Mouse (Mus musculus) intestine, embryonic 16.5 days (tissue): ENCODE measurements at regions not wholly inside any gene's neighbourhood (a gene's known extent, or its start where the extent isn't known, plus 50 kb on each side); places are given as distances from the start of the nearest gene placed in this dataset.

Experiments used
- ATAC-seq: fragments of 200-750 bp; cut with Nextera tagmentation; 2 replicates; pipeline ENCODE4 v1.8.0; 2017; ENCODE audit warnings: moderate TSS enrichment, moderate library complexity
- H3K27ac ChIP-seq: fragments of 300-500 bp; sonication (generic); 2 replicates; pipeline ENCODE4 v1.5.1; 2014; ENCODE audit warnings: mild to moderate bottlenecking, low read length
- H3K27me3 ChIP-seq: fragments of 300-500 bp; sonication (generic); replicated peaks from 2 replicates; pipeline ENCODE4 v1.6.1; 2014; ENCODE audit warnings: low read length, control low read depth, mixed read lengths; ENCODE audit not compliant: control insufficient read depth, insufficient read depth
- H3K36me3 ChIP-seq: fragments of 300-500 bp; sonication (generic); 2 replicates; pipeline ENCODE4 v1.6.1; 2014; ENCODE audit warnings: low read length, control low read depth; ENCODE audit not compliant: control insufficient read depth, insufficient read depth
- H3K4me1 ChIP-seq: fragments of 300-500 bp; sonication (generic); 2 replicates; pipeline ENCODE4 v1.6.1; 2014; ENCODE audit warnings: low read length, control low read depth, mixed read lengths; ENCODE audit not compliant: control insufficient read depth, insufficient read depth
- H3K4me2 ChIP-seq: fragments of 300-500 bp; sonication (generic); 2 replicates; pipeline ENCODE4 v1.6.1; 2014; ENCODE audit warnings: low read depth, low read length, control low read depth
- H3K4me3 ChIP-seq: fragments of 300-500 bp; sonication (generic); 2 replicates; pipeline ENCODE4 v1.5.1; 2014; ENCODE audit warnings: mild to moderate bottlenecking, low read length
- H3K9ac ChIP-seq: fragments of 300-500 bp; sonication (generic); 2 replicates; pipeline ENCODE4 v1.6.1; 2014; ENCODE audit warnings: low read depth, low read length
- H3K9me3 ChIP-seq: fragments of 300-500 bp; sonication (generic); 2 replicates; pipeline ENCODE4 v1.6.1; 2016; ENCODE audit warnings: low read length, control low read depth; ENCODE audit not compliant: control insufficient read depth
- WGBS: fragments of 180-500 bp; shearing (Covaris S2); extraction: QIAGEN DNeasy Blood & Tissue Kit; methylation state at CpG from one replicate; pipeline ENCODE4 v1.1.7; 2014; 5-methylcytosine and 5-hydroxymethylcytosine counted together

DNA sequence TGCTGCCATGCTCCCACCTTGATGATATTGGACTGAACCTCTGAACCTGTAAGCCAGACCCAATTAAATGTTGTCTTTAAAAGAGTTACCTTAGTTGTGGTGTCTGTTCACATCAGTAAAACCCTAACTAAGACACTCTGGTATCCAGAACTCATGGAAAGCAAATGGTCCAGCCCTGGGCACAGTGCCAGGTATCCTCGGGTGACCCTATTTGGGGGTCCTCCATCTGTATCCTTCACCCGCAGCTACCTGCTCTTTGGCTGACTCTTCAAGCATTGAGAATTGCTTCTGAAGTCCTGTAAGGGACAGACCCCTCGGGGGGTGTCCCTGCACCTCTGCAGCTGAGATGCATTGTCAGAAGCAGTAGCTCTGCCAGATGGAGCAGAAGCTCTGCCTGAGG is 102.4 kb downstream of the Gadd45g start:
- H3K4me2 ChIP-seq: no peak overlapping the region
- H3K4me1 ChIP-seq: peaks cover 8% of the 10 kb centered on the region; the same call in 1 of the 2 replicates
- ATAC-seq: no peak
- WGBS: 85% methylated on average over 3 of the region's 3 CpGs
- H3K4me3 ChIP-seq: no peak overlapping the region
- H3K27ac ChIP-seq: no peak overlapping the region
- no peaks in the 10 kb centered on the region for H3K27me3 ChIP-seq
- H3K36me3 ChIP-seq: no peaks in the 10 kb centered on the region
- H3K9me3 ChIP-seq: no peaks in the 10 kb centered on the region
- H3K9ac ChIP-seq: no peak overlapping the region

DNA sequence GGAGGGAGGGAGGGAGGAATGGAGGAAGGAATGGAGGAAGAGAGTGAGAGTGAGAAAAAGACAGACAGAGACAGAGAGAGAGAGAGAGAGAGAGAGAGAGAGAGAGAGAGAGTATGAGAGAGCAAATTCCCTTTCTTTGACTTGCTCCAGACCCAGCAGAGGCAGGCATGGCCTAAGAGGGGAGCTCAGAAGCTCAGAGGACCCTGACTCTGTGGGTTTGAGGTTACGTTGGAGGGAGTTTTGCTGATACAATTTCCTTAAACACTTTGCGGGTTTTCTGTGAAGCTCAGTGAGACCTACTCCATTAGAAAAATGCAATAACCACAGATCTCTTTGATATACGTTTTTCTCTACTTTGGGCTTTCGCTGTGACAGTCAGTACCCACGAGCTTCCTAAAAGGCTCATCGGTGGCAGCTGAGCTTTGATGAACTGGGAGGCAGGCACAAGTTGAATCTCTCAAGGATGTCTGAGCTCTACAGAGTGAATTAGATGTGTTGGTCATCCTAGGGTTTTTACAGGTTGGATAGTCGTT is 105.1 kb downstream of the Gadd45g start:
- Histone ChIP-seq H3K27ac (no peak overlapping the region), H3K36me3 (no peaks in the 10 kb centered on the region), H3K4me2 (no peak overlapping the region), H3K9me3 (no peaks in the 10 kb centered on the region), H3K4me1 (no peaks in the 10 kb centered on the region), H3K27me3 (no peaks in the 10 kb centered on the region), H3K4me3 (no peak overlapping the region), H3K9ac (no peak overlapping the region)
- 82% methylated on average over 7 of the region's 7 CpGs for WGBS
- no peak for ATAC-seq

DNA sequence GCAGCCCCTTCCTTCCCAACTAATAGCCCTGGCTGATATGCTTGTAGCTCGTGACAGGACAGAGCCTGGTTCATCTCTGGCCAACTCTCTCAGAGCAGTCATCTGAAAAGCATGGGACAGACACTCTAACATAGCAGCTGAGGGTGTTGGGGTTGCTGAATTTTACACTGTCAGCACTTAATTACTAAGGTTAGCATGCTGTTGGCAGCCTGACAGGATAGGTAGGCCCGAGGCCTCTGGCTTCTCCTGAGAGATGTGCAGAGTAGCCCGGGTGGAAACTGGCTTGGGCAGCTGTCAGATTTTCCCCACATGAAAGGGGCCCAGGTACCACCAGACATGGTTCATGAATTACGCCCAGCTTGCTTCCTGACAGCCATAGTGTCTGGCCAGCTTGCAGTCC is 106.6 kb downstream of the Gadd45g start:
- no peaks in the 10 kb centered on the region for H3K36me3 ChIP-seq
- no peak overlapping the region for H3K4me3 ChIP-seq
- no peak overlapping the region for H3K9ac ChIP-seq
- no peaks in the 10 kb centered on the region for H3K27me3 ChIP-seq
- 60% methylated on average over 4 of the region's 4 CpGs for WGBS
- H3K27ac ChIP-seq: no peak overlapping the region
- no peaks in the 10 kb centered on the region for H3K9me3 ChIP-seq
- ATAC-seq: no peak
- H3K4me2 ChIP-seq: no peak overlapping the region
- H3K4me1 ChIP-seq: peaks cover 5% of the 10 kb centered on the region

DNA sequence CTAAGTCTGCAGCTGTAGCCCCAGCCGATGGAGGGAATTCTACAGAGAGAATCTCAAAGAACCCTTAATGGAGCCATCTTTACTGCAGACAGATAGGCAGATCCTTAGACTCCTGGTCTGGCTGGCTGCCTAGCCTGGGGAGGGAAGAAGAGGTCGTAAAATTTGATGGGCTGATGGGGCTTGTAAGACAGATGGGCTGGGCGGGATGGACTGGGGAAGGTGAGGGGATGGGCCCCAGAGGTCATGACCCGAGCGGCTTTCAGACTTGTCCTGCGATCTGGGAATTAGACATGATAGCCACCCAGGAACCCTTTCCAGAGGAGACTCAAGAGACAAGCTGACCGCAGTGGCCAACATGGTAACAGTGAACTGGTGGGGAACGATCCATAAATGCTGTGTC is 107.1 kb downstream of the Gadd45g start:
- Histone ChIP-seq H3K9ac (no peak overlapping the region), H3K4me1 (peaks cover 10% of the 10 kb centered on the region), H3K4me2 (no peak overlapping the region), H3K4me3 (no peak overlapping the region), H3K27me3 (no peaks in the 10 kb centered on the region), H3K27ac (no peak overlapping the region), H3K36me3 (no peaks in the 10 kb centered on the region), H3K9me3 (no peaks in the 10 kb centered on the region)
- 56% methylated on average over 8 of the region's 8 CpGs for WGBS
- no peak for ATAC-seq

DNA sequence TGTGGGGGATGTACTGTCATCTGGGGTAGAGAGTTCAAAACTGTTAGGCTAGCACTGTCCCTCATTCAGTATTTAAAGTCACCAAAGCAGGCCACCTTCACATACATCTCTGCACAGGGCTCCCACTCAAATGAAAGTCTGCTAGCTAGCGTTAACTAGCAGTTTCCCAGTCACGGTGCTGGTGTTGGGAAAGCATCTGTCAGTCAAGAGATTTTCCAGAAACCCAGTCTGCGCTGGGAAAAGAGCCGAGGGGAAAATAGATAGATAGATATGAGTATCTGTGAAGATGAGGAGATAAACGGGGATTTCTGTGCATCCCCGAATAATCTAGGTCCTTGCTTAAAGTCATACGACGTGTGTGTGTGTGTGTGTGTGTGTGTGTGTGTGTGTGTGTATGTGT is 110.6 kb downstream of the Gadd45g start:
- WGBS: 62% methylated on average over 8 of the region's 8 CpGs
- Histone ChIP-seq H3K4me2 (no peak overlapping the region), H3K9ac (no peak overlapping the region), H3K27ac (no peak overlapping the region), H3K27me3 (no peaks in the 10 kb centered on the region), H3K4me3 (no peak overlapping the region), H3K4me1 (peaks cover 11% of the 10 kb centered on the region), H3K9me3 (no peaks in the 10 kb centered on the region), H3K36me3 (no peaks in the 10 kb centered on the region)
- no peak for ATAC-seq

DNA sequence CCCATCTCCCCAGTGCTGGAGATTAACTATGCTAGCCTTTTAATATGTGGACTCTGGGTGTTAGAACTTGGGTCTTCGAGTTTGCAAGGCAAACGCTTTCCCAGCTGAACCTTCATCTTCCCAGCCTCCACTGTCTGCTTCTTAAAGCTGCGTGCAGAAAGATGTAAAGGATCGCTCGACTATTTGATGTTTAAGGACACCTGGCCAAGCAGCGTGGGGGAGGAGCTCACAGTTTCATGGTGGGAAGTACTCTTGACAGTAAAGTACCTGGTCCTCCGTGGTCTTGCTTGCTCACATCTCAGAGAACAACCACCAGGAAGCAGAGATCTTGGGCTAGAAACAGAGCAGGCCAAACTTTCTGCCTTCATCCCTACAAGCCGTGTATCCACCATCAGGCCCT is 113.1 kb downstream of the Gadd45g start:
- Histone ChIP-seq H3K4me2 (no peak overlapping the region), H3K9ac (no peak overlapping the region), H3K4me1 (peaks cover 24% of the 10 kb centered on the region), H3K36me3 (no peaks in the 10 kb centered on the region), H3K27ac (no peak overlapping the region), H3K9me3 (no peaks in the 10 kb centered on the region), H3K4me3 (no peak overlapping the region), H3K27me3 (no peaks in the 10 kb centered on the region)
- no peak for ATAC-seq
- WGBS: 82% methylated on average over 8 of the region's 8 CpGs

DNA sequence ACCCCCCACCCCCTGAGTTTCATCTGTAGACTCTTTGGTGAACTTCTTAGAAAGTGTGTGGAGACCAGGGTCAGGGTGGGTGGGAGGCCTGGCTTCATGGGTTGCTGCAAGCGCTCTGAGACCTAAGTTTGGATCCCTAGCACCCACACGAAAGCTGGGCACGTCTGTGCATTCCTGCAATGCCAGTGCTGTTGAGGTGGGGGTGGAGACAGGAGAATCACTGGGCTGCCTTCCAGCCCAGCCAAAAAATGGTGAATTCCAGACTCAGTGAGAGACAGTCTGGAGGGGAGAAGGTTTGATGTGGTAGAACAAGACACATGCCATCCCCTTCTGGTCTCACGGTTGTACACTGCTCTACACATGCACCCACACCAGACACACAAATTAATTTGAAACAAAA is 113.8 kb downstream of the Gadd45g start:
- Histone ChIP-seq H3K4me1 (peaks cover 26% of the 10 kb centered on the region), H3K4me2 (no peak overlapping the region), H3K27me3 (no peaks in the 10 kb centered on the region), H3K9ac (no peak overlapping the region), H3K36me3 (no peaks in the 10 kb centered on the region), H3K4me3 (no peak overlapping the region), H3K27ac (no peak overlapping the region), H3K9me3 (no peaks in the 10 kb centered on the region)
- 77% methylated on average over 4 of the region's 4 CpGs for WGBS
- ATAC-seq: no peak

DNA sequence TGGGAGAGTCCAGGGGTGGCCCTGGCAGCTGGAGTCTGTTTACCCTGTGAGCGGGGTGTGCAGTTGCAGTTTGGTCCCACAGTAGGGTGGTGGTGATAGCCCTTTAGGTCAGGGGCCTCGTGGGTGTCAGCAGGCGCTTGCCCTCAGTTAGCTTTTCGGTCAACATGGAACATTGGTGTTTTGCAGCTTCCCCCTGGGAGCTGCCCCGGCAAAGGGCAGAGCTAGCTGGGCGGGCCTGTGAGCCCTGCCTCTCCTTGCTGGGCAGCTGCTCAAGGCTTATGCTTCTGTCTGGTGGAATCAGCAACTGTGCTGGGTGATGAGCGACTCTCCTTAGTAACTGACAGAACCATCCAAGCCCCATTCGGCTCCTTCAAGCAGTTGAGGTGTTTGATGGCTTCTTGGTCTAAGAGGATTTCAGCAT is 115.7 kb downstream of the Gadd45g start:
- no peak for ATAC-seq
- WGBS: 65% methylated on average over 8 of the region's 8 CpGs

DNA sequence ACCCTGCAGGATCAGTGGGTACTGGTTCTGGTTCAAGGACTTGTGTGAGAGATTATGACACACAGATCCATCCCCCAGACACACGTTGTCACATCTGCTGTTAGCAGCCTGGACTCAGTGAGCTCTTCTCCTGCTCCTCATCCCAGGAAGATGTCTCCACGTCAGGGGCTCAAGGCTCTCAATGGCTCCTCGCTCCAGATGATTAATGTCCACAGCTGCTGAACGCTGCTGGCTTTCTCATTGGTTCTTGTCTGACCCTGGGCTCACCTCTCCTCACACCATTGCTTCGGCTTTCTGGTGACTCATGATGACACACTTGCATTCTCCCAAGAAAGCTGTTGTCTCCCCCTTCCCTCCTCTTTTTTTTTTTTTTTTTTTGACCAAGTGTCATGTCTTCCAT is 116.2 kb downstream of the Gadd45g start:
- H3K27ac ChIP-seq: no peak overlapping the region
- no peak overlapping the region for H3K4me2 ChIP-seq
- WGBS: 46% methylated on average over 5 of the region's 5 CpGs
- no peaks in the 10 kb centered on the region for H3K36me3 ChIP-seq
- no peaks in the 10 kb centered on the region for H3K27me3 ChIP-seq
- no peak overlapping the region for H3K4me3 ChIP-seq
- no peaks in the 10 kb centered on the region for H3K9me3 ChIP-seq
- no peak for ATAC-seq
- no peak overlapping the region for H3K9ac ChIP-seq
- H3K4me1 ChIP-seq: peaks cover 24% of the 10 kb centered on the region

More for the DNA sequence above, 115.7 kb downstream of the Gadd45g start:
- Histone ChIP-seq H3K27me3 (no peaks in the 10 kb centered on the region), H3K9me3 (no peaks in the 10 kb centered on the region), H3K27ac (no peak overlapping the region), H3K4me2 (no peak overlapping the region), H3K4me3 (no peak overlapping the region), H3K9ac (no peak overlapping the region), H3K36me3 (no peaks in the 10 kb centered on the region), H3K4me1 (peaks cover 26% of the 10 kb centered on the region)

DNA sequence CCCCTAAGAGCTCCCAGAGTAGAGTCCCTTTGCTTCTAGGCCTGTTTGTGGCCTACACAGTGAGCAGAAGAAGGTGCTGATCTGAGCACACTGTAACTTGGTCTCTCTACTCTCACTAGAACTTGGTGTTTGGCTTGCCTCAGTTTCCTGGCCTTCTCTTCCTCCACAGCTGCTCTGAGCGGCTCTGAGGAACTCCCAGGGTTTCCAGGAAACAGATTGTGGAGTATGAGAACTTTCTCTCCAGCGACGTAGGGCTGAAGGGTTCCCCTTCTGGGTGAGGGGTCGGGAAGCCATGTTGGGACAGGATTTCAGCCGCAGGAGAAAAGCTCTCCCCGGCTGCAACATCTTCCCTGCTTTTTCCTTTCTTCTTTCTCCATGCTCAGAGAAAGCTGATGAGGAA is 117.5 kb downstream of the Gadd45g start:
- H3K27me3 ChIP-seq: no peaks in the 10 kb centered on the region
- ATAC-seq: no peak
- no peak overlapping the region for H3K4me2 ChIP-seq
- no peaks in the 10 kb centered on the region for H3K36me3 ChIP-seq
- H3K9me3 ChIP-seq: no peaks in the 10 kb centered on the region
- no peak overlapping the region for H3K4me3 ChIP-seq
- H3K4me1 ChIP-seq: peaks cover 24% of the 10 kb centered on the region
- H3K27ac ChIP-seq: peak overlapping the region; percentile 11
- no peak overlapping the region for H3K9ac ChIP-seq
- whole genome bisulfite sequencing: 65% methylated on average over 6 of the region's 6 CpGs
